Mouse (Mus musculus): ENCODE data around the gene Urm1.
A peak's percentile ranks its signal among the peaks of the same experiment; 100 is the strongest.
"Not testable (repeated sequence)": the region's sequence is repeated elsewhere in the genome, so short reads cannot be mapped to it uniquely, and the experiment has no call there.

The Urm1 gene

DNA sequence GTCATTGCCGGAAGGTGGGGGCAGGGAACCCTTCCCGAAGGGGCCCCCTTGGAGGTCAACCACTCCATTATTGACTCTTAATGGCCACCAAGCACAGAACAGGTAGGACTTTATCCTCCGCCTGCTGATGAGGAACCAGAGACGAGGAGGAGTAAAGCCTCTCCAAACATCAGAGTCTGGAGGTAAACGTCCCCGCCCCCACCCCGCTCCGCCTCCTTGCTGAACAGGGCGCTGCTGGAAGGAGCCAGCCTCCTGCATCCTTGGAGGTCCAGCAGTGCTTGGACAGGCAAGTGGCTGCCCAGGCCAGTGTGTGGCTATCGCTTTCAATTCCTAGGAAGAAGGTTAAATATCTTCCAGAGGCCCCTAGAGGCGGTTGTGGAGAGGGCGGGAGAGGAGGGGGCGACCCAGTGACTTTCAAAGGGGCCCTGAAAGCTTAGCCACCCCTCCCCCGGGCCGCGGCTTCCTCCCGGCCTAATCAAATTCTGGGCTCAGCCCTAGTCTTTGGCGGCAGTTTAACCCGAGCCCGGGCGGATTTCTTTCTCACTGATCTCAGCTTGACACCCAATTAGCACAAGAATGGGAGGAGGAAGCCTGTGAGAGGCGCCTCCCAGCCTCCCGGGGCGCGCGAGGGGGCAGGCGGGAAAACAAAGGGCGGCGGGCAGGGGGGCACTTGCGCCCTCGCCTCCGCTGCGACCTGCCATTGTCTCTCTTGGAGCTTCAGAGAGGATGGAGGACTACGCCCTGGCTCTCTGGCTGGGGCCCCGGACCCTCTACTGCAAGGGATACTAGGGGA lies at the start of gene Urm1:
Urm1 (plus strand) TSS at position 51 of the 793 bp plus-strand sequence.
- peak; percentile 66 for DNase-seq

DNA sequence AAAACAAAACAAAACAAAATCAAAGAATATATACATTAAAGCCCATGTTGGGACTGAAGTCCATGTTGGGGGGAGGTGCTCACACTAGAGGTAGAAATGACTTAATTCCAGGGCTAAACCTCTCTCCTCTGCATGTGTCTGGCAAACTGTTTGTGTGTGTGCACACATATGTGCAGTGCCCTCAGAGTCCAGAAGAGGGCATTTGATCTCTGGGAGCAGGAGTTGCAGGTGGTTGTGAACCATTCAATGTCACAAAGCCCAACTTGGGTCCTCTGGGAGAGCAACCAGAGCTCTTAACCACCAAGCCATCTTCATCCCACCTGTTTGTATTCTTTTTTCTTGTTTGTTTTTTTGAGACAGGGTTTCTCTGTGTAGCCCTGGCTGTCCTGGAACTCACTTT lies 49.7 kb upstream of the Urm1 start:
- no peak for DNase-seq

GRCm38 (mm10) chr2:29771611-29772461 lies 48.0 kb upstream of the Urm1 start:
- no peak for DNase-seq

GRCm38 (mm10) chr2:29773323-29773722 lies 46.6 kb upstream of the Urm1 start:
- no peak for DNase-seq

DNA sequence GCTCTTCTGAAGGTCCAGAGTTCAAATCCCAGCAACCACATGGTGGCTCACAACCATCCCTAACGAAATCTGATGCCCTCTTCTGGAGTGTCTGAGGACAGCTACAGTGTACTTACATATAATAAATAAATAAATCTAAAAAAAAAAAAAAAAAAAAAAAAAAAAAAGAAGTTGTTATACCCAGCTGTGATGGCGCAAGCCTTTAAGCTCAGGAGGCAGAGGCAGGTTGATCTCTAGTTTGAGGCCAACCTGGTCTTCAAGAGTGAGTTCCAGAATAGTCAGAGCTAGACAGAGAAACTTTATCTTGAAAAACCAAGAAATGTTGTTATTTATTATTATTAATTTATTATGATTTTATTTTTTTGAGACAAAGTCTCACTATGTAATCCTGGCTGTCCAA lies 38.6 kb upstream of the Urm1 start:
- not testable (repeated sequence) for DNase-seq

- DNase-seq, result no peak
Measured at GRCm38 (mm10) chr2:29784290-29784689, 35.6 kb upstream of the Urm1 start.

- peak; percentile 95 for DNase-seq
Measured at GRCm38 (mm10) chr2:29787104-29787917, 32.6 kb upstream of the Urm1 start, which contains the start of gene Coq4. Gene Coq4, plus strand, starts transcription at chr2:29787493.

- peak; percentile 93 for DNase-seq
Measured at GRCm38 (mm10) chr2:29787937-29788681, 31.8 kb upstream of the Urm1 start, which contains the start of gene Trub2. Gene Trub2, minus strand, starts transcription at chr2:29788502.

GRCm38 (mm10) chr2:29792772-29793487 lies 26.9 kb upstream of the Urm1 start:
- DNase-seq, result no peak

- peak; percentile 98 for DNase-seq
Measured at GRCm38 (mm10) chr2:29802075-29802826, 17.6 kb upstream of the Urm1 start, which contains the start of gene Slc27a4. Gene Slc27a4, plus strand, starts transcription at chr2:29802634.

DNA sequence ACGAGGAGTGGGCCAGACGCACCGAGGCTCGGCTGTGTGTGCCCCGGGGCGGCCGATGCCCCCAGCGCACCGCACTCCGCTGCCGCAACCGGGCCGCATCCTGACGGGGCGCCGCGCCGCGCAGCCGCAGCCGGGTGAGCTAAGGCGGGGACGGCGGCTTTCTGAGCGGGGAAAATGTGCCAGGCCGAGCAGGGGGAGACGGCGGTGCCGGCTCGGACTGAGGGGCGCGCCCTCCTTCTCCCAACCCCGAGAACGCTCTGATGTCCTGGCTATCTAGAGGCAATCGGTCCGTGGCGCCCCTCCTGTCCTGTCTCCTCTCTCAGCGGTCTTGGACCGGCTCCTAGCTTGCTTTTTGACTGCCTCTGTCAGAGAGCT lies 17.1 kb upstream of the Urm1 start:
- DNase-seq, result peak; percentile 20

DNA sequence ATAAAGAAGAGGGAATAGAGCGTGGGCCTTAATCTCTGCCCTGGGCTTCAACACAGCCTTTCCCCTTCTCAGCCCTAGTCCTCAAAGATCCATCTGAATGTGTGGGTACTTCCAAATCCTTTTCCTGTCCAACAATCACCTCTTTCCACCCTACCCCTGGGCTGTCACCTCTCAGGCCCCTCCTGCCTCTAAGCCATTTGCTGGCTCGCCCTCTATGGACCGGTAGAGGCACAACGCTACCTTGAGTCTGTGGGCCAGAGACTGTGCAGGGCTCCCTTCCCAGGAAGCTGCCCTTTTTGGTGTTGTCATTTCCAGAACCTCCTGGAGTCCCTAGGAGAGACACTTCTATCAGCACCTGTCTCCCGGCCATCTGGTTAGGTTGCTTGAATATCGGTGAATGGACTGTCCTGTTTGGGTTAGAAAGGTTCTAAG lies 16.5 kb upstream of the Urm1 start:
- DNase-seq, result no peak

- no peak for DNase-seq
Measured at GRCm38 (mm10) chr2:29815678-29816371, 4.0 kb upstream of the Urm1 start.

DNA sequence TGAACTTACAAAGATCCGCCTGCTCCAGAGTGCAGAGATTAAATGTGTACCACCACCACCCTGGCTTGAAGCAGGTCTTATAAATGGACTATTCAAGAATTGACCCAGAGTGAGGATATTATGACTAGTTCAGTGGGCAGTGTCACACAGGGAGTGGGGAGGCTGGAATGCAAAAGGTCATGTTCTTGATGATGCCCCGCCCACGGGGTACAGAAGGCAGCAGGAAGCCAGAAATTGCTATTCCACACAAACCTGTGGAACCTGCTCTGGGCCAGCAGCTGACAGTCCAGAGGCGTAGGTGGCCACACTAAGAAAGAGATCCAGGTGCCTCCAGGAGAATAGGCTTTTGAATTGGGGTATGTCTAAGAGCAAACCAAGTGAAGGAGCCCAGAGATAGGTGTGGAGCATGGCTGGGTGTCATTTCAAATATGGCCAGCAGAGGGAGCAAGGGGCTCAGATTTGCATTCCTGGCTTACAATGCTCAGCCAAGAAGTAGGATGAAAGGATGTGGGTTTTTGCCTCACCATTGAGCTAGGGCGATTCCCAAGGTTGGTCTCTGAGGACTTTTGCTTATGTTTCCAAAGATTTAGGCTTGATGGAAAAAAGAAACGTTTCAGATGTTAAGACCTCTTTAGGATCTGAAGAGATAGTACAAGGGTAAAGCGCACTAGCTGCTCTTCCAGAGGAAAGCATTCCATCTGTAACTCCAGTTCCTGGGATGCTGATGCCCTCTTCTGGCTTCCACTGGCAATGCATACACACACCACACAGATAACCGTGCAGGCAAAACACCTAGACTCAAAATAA lies 2.2 kb upstream of the Urm1 start:
- DNase-seq, result peak; percentile 86

DNA sequence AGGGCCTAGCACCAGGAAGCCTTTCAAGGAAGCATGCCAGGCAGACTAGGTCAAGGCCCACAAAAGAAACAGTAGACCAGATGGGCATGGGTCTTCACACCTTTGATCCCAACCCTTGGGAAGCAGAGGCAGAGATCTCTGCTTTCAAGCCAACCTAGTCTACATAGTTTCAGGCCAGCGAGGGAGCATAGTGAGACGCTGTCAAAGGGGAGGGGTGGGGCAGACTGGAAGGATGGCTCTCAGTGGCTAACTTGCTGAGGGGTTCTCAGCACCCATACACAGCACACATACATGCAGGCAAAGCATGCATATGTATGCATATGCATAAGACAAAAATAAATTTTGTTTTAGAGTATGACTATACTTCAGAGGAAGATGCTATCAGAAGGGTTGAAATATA lies 512 bp upstream of the Urm1 start:
- DNase-seq, result no peak

GRCm38 (mm10) chr2:29826318-29826925 lies 6.5 kb downstream of the Urm1 start:
- no peak for DNase-seq

- DNase-seq, result peak; percentile 98
Measured at GRCm38 (mm10) chr2:29826926-29827708, 7.2 kb downstream of the Urm1 start.

- no peak for DNase-seq
Measured at GRCm38 (mm10) chr2:29827709-29828024, 7.8 kb downstream of the Urm1 start.
